Mouse (Mus musculus) brain, adult 2 months (tissue): ENCODE measurements at regions not wholly inside any gene's neighbourhood (a gene's known extent, or its start where the extent isn't known, plus 50 kb on each side); places are given as distances from the start of the nearest gene placed in this dataset.
"Not testable (repeated sequence)": the region's sequence is repeated elsewhere in the genome, so short reads cannot be mapped to it uniquely, and the experiment has no call there.

Experiments
- DNase-seq: peaks from one replicate; pipeline ENCODE4 v3.0.0; 2011; ENCODE audit warnings: low read depth, low spot score

- DNase-seq: peak; percentile 92
Measured at GRCm38 (mm10) chr14:8867641-8868040, 201.6 kb upstream of the 4930452B06Rik start.

GRCm38 (mm10) chr14:8851572-8851971 is 185.5 kb upstream of the 4930452B06Rik start:
- no peak for DNase-seq

- DNase-seq: no peak
Measured at GRCm38 (mm10) chr14:8850208-8850607, 184.2 kb upstream of the 4930452B06Rik start.

- DNase-seq: no peak
Measured at GRCm38 (mm10) chr14:8833516-8833915, 167.5 kb upstream of the 4930452B06Rik start.

- not testable (repeated sequence) for DNase-seq
Measured at GRCm38 (mm10) chr14:8800217-8800616, 134.2 kb upstream of the 4930452B06Rik start.

- DNase-seq: peak; percentile 4
Measured at GRCm38 (mm10) chr14:8789348-8789747, 123.3 kb upstream of the 4930452B06Rik start.

- DNase-seq: peak; percentile 24
Measured at GRCm38 (mm10) chr14:8760541-8760940, 94.5 kb upstream of the 4930452B06Rik start.

GRCm38 (mm10) chr14:8736831-8737230 is 70.8 kb upstream of the 4930452B06Rik start:
- no peak for DNase-seq

- no peak for DNase-seq
Measured at GRCm38 (mm10) chr14:8733261-8733660, 67.2 kb upstream of the 4930452B06Rik start.

GRCm38 (mm10) chr14:8727364-8727763 is 61.3 kb upstream of the 4930452B06Rik start:
- no peak for DNase-seq
